Mouse (Mus musculus) MEL (cell line): ENCODE results near the gene Riox2. TPM values are rescaled to one million over a fixed set of nuclear protein-coding genes. Genes with fewer than 3 reads are reported as not detected.
"Not testable (repeated sequence)": the region's sequence is repeated elsewhere in the genome, so short reads cannot be mapped to it uniquely, and the experiment has no call there.

Experiments
- DNase-seq: peaks from one replicate; pipeline ENCODE4 v3.0.0; 2011; ENCODE audit warnings: low read depth, low spot score
- H3K27ac ChIP-seq: 2 replicates; pipeline ENCODE4 v1.5.1; 2012; ENCODE audit warnings: low read depth, mild to moderate bottlenecking, control low read depth, low read length, moderate library complexity; ENCODE audit not compliant: control insufficient read depth
- H3K27me3 ChIP-seq, 2 experiments: fragments of 150-350 bp in 1 of 2; sonication (generic) in 1 of 2; 2 replicates each; pipeline ENCODE4 v1.6.1; 2012; ENCODE audit warnings: low read length in 2 of 2, mild to moderate bottlenecking in 2 of 2, improper control_type of control experiment in 1 of 2, moderate library complexity in 1 of 2; ENCODE audit not compliant: insufficient read depth in 2 of 2, control insufficient read depth in 1 of 2
- H3K36me3 ChIP-seq, 2 experiments: 2 replicates each; pipeline ENCODE4 v1.6.1; 2012 to 2014; ENCODE audit warnings: low read length in 2 of 2, improper control_type of control experiment in 1 of 2, inconsistent platforms in 1 of 2, mild to moderate bottlenecking in 1 of 2; ENCODE audit not compliant: insufficient read depth in 2 of 2, control insufficient read depth in 1 of 2
- H3K4me1 ChIP-seq, 2 experiments: fragments of 150-350 bp in 1 of 2; sonication (generic) in 1 of 2; 2 replicates each; pipeline ENCODE4 v1.6.1; 2012; ENCODE audit warnings: low read length in 2 of 2, improper control_type of control experiment in 1 of 2, mild to moderate bottlenecking in 1 of 2; ENCODE audit not compliant: insufficient read depth in 2 of 2, control insufficient read depth in 1 of 2
- H3K4me3 ChIP-seq, 2 experiments: fragments of 150-350 bp in 1 of 2; sonication (generic) in 1 of 2; 2 replicates each; pipeline ENCODE4 v1.5.1; 2012; ENCODE audit warnings: low read depth in 2 of 2, low read length in 2 of 2, mild to moderate bottlenecking in 2 of 2, moderate library complexity in 2 of 2, control low read depth in 1 of 2, improper control_type of control experiment in 1 of 2; ENCODE audit not compliant: control insufficient read depth in 1 of 2, insufficient read depth in 1 of 2
- H3K79me2 ChIP-seq: 2 replicates; pipeline ENCODE4 v1.6.1; 2012; ENCODE audit warnings: mild to moderate bottlenecking, low read length, moderate library complexity; ENCODE audit not compliant: control insufficient read depth, poor library complexity, insufficient read depth
- H3K9ac ChIP-seq: 2 replicates; pipeline ENCODE4 v1.6.1; 2012; ENCODE audit warnings: low read depth, mild to moderate bottlenecking, control low read depth, low read length, moderate library complexity; ENCODE audit not compliant: control insufficient read depth, poor library complexity, severe bottlenecking
- H3K9me3 ChIP-seq: fragments of 150-350 bp; sonication (generic); replicated peaks from 2 replicates; pipeline ENCODE4 v1.6.1; 2012; ENCODE audit warnings: mild to moderate bottlenecking, low read length, improper control_type of control experiment, moderate library complexity; ENCODE audit not compliant: insufficient read depth
- CHD1 ChIP-seq: IDR thresholded peaks from 2 replicates; pipeline ENCODE4 v1.6.1; 2012; ENCODE audit warnings: low read depth, mild to moderate bottlenecking, inconsistent platforms, low read length, improper control_type of control experiment
- CHD2 ChIP-seq: IDR thresholded peaks from 2 replicates; pipeline ENCODE4 v1.6.1; 2011; ENCODE audit warnings: low read length, improper control_type of control experiment
- CTCF ChIP-seq, 3 experiments: IDR thresholded peaks in 2 of 3; conservative IDR thresholded peaks in 1 of 3; 2 replicates each; pipeline ENCODE4 v1.5.1; 2011 to 2012; ENCODE audit warnings: low read length in 3 of 3, low read depth in 2 of 3, mild to moderate bottlenecking in 2 of 3, improper control_type of control experiment in 1 of 3, inconsistent platforms in 1 of 3, mixed read lengths in 1 of 3, moderate library complexity in 1 of 3; ENCODE audit not compliant: control insufficient read depth in 1 of 3, insufficient read depth in 1 of 3, poor library complexity in 1 of 3, severe bottlenecking in 1 of 3
- E2F4 ChIP-seq: IDR thresholded peaks from 2 replicates; pipeline ENCODE4 v1.6.1; 2011; ENCODE audit warnings: low read depth, low read length, improper control_type of control experiment, borderline replicate concordance
- ELF1 ChIP-seq: IDR thresholded peaks from 2 replicates; pipeline ENCODE4 v1.6.1; 2014; ENCODE audit warnings: low read depth, mild to moderate bottlenecking, inconsistent platforms, low read length, improper control_type of control experiment, moderate library complexity
- EP300 ChIP-seq, 2 experiments: IDR thresholded peaks; 2 replicates each; pipeline ENCODE4 v1.6.1; 2011; ENCODE audit warnings: improper control_type of control experiment in 2 of 2, low read length in 2 of 2, low read depth in 1 of 2, mild to moderate bottlenecking in 1 of 2
- GABPA ChIP-seq: IDR thresholded peaks from 2 replicates; pipeline ENCODE4 v1.6.1; 2012; ENCODE audit warnings: low read depth, mild to moderate bottlenecking, inconsistent platforms, low read length, improper control_type of control experiment, moderate library complexity
- GATA1 ChIP-seq: IDR thresholded peaks from 2 replicates; pipeline ENCODE4 v1.6.1; 2011; ENCODE audit warnings: low read depth, low read length, improper control_type of control experiment
- HCFC1 ChIP-seq: IDR thresholded peaks from 2 replicates; pipeline ENCODE4 v1.6.1; 2012; ENCODE audit warnings: low read depth, mild to moderate bottlenecking, inconsistent platforms, low read length, improper control_type of control experiment, moderate library complexity
- JUND ChIP-seq: IDR thresholded peaks from 2 replicates; pipeline ENCODE4 v1.6.1; 2011; ENCODE audit warnings: low read depth, mild to moderate bottlenecking, improper control_type of control experiment, low read length
- MAFK ChIP-seq: IDR thresholded peaks from 2 replicates; pipeline ENCODE4 v1.6.1; 2011; ENCODE audit warnings: low read depth, mild to moderate bottlenecking, low read length, improper control_type of control experiment, borderline replicate concordance
- MAZ ChIP-seq: IDR thresholded peaks from 2 replicates; pipeline ENCODE4 v1.6.1; 2012; ENCODE audit warnings: low read depth, mild to moderate bottlenecking, inconsistent platforms, low read length, improper control_type of control experiment
- MEF2A ChIP-seq: IDR thresholded peaks from 2 replicates; pipeline ENCODE4 v1.6.1; 2014; ENCODE audit warnings: low read depth, mild to moderate bottlenecking, inconsistent platforms, low read length, improper control_type of control experiment; ENCODE audit not compliant: poor library complexity, insufficient replicate concordance, severe bottlenecking; ENCODE audit errors: extremely low read depth
- MYB ChIP-seq: IDR thresholded peaks from 2 replicates; pipeline ENCODE4 v1.6.1; 2011; ENCODE audit warnings: mild to moderate bottlenecking, low read depth, low read length, improper control_type of control experiment
- MYC ChIP-seq: IDR thresholded peaks from 2 replicates; pipeline ENCODE4 v1.6.1; 2011; ENCODE audit warnings: low read depth, mild to moderate bottlenecking, low read length, improper control_type of control experiment, moderate library complexity
- POLR2A ChIP-seq, 2 experiments: IDR thresholded peaks; 2 replicates each; pipeline ENCODE4 v1.6.1; 2011 to 2012; ENCODE audit warnings: low read length in 2 of 2, mild to moderate bottlenecking in 2 of 2, control low read depth in 1 of 2, improper control_type of control experiment in 1 of 2, low read depth in 1 of 2, moderate library complexity in 1 of 2; ENCODE audit not compliant: control insufficient read depth in 1 of 2, insufficient read depth in 1 of 2, poor library complexity in 1 of 2
- RAD21 ChIP-seq: IDR thresholded peaks from 2 replicates; pipeline ENCODE4 v1.6.1; 2011; ENCODE audit warnings: mild to moderate bottlenecking, low read depth, low read length, improper control_type of control experiment
- RCOR1 ChIP-seq: IDR thresholded peaks from 2 replicates; pipeline ENCODE4 v1.6.1; 2012; ENCODE audit warnings: low read depth, mild to moderate bottlenecking, inconsistent platforms, low read length, improper control_type of control experiment
- TCF12 ChIP-seq: IDR thresholded peaks from 2 replicates; pipeline ENCODE4 v1.6.1; 2014; ENCODE audit warnings: low read depth, mild to moderate bottlenecking, inconsistent platforms, low read length, improper control_type of control experiment, moderate library complexity
- UBTF ChIP-seq: IDR thresholded peaks from 2 replicates; pipeline ENCODE4 v1.6.1; 2012; ENCODE audit warnings: low read depth, mild to moderate bottlenecking, inconsistent platforms, low read length, improper control_type of control experiment, moderate library complexity, borderline replicate concordance; ENCODE audit not compliant: insufficient read depth
- USF1 ChIP-seq: IDR thresholded peaks from 2 replicates; pipeline ENCODE4 v1.6.1; 2014; ENCODE audit warnings: low read depth, mild to moderate bottlenecking, inconsistent platforms, low read length, improper control_type of control experiment, moderate library complexity
- ZC3H11A ChIP-seq: IDR thresholded peaks from 2 replicates; pipeline ENCODE4 v1.6.1; 2012; ENCODE audit warnings: low read depth, mild to moderate bottlenecking, inconsistent platforms, low read length, improper control_type of control experiment
- ZNF384 ChIP-seq: IDR thresholded peaks from 2 replicates; pipeline ENCODE4 v1.6.1; 2012; ENCODE audit warnings: low read depth, mild to moderate bottlenecking, inconsistent platforms, low read length, improper control_type of control experiment
- polyA plus RNA-seq, 2 experiments: library from polyadenylated mRNA; stranded (reverse) in 1 of 2; unstranded in 1 of 2; fragments of >175 nt in 1 of 2; fragments of >200 nt in 1 of 2; gene quantifications; 2 replicates each; pipeline versions ENCODE4 v1.2.1 to v1.2.4; 2012; ENCODE audit warnings: low replicate concordance in 2 of 2, low read depth in 1 of 2; ENCODE audit not compliant: insufficient read length in 2 of 2, insufficient read depth in 1 of 2, missing spikeins in 1 of 2
- total RNA-seq: library from RNA; depleted of rRNA; stranded (reverse); fragments of 300-350 nt; gene quantifications from 2 replicates; pipeline ENCODE4 v1.2.3, GENCODE M21; 2012

Gene Riox2
- total and polyA plus RNA-seq, 3 experiments, result 23.4 to 25.8 TPM; not detected in 1

DNA sequence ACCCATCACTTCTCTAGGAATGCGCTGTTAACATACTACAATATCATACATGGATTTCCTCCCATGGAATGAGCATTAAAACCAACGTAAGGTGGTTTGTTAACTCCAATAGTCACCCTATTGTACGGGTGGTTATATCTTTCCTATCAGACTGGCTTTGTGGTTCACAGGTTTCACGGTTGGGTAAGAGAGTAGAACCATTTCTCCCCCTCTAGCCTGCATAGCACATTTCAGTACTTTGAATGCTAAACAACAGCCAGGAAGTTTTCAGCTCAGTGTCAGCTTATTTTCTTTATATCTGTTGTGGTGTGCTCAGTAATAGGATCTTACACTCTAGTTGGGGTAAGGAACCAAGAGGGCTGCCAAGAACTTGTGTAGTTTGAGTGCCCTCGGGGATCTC lies 19.8 kb upstream of the Riox2 start:
- no peak for DNase-seq
- H3K4me1 ChIP-seq, result no peaks in the 10 kb centered on the region
- H3K9ac ChIP-seq, result no peak overlapping the region
- H3K27me3 ChIP-seq, result no peaks in the 10 kb centered on the region
- H3K36me3 ChIP-seq, result no peaks in the 10 kb centered on the region
- TF ChIP-seq USF1 (no peak), JUND (no peak), POLR2A (IDR thresholded peaks at IDR 0.05; ENCODE audit: control insufficient read depth in 1 of 2, insufficient read depth in 1 of 2, low read depth in 1 of 2, low read length in 2 of 2, poor library complexity in 1 of 2) (no peak), E2F4 (no peak), ELF1 (no peak), CHD1 (no peak), ZNF384 (no peak), HCFC1 (no peak), MYB (no peak), MAZ (no peak), CHD2 (no peak), MEF2A (no peak), MAFK (no peak), ZC3H11A (no peak), CTCF (IDR thresholded peaks at IDR 0.05 in 2 of 3, conservative IDR thresholded peaks at IDR 0.05 in 1 of 3; ENCODE audit: control insufficient read depth in 1 of 3, insufficient read depth in 1 of 3, low read depth in 2 of 3, low read length in 3 of 3, poor library complexity in 1 of 3, severe bottlenecking in 1 of 3) (no peak)
- H3K79me2 ChIP-seq, result no peaks in the 10 kb centered on the region
- H3K4me3 ChIP-seq, result no peak overlapping the region
- no peaks in the 10 kb centered on the region for H3K9me3 ChIP-seq
- no peak overlapping the region for H3K27ac ChIP-seq

DNA sequence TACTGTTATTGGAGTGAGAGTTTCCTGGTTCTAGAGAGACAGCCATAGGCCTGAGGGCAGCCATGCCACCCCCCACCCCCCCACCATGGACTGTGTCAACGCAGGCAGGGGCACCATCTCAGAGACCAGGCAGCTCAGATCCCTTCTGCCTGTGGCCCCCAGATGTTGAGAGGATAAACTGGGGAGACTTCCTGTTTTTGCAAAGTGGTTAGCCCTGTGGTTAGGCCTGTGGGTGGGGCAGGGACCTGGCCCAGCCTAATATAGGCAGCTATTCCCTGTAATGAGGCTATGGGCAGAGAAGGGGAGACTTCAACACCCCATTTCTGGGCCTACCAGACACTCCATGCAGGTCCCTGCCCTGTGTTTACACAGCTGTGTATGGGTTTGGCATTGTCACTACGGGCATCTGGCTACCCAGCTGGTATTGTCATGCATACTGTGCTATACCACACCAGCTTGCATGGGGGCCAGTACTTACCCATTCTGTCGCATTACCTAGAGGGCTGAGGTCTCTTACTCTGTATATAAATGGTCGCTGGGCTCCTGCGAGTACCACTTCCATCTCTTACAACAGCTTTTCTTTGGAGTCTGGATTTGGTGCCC lies 12.2 kb upstream of the Riox2 start:
- not testable (repeated sequence) for H3K36me3 ChIP-seq, H3K27ac ChIP-seq, H3K9ac ChIP-seq, H3K4me1 ChIP-seq, DNase-seq, H3K27me3 ChIP-seq, H3K79me2 ChIP-seq, H3K9me3 ChIP-seq, H3K4me3 ChIP-seq

DNA sequence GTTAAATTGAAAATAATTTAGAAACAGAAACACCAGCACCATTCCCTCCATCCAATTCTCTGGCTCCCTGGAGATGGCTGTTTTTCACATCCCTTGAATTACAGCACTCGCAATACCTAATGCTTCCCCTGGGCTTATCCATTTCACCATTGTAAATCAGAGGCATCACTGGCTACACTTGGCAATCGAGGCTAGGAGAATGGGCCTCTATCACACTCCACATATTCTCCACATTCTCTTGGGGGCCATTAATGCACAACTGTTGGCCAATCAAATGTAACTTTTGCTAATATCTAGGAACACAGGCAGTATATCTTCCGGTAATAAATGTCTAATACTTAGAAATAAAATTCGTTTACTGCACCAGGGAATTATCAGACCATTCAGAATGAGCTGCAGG lies 8.0 kb upstream of the Riox2 start:
- TF ChIP-seq GABPA (no peak), MYC (no peak), CTCF (IDR thresholded peaks at IDR 0.05 in 2 of 3, conservative IDR thresholded peaks at IDR 0.05 in 1 of 3; ENCODE audit: control insufficient read depth in 1 of 3, insufficient read depth in 1 of 3, low read depth in 2 of 3, low read length in 3 of 3, poor library complexity in 1 of 3, severe bottlenecking in 1 of 3) (no peak), RAD21 (no peak), MEF2A (no peak), EP300 (IDR thresholded peaks at IDR 0.05; ENCODE audit: low read depth in 1 of 2, low read length in 2 of 2) (no peak), TCF12 (no peak), GATA1 (no peak), RCOR1 (no peak), ZNF384 (no peak), UBTF (no peak)
- TF ChIP-seq, all 39 proteins: peak for 0
- Histone ChIP-seq H3K27me3 (no peaks in the 10 kb centered on the region; a peak in 1 of 4 replicates), H3K27ac (no peak overlapping the region), H3K4me1 (no peaks in the 10 kb centered on the region), H3K9ac (no peak overlapping the region), H3K9me3 (no peaks in the 10 kb centered on the region), H3K36me3 (no peaks in the 10 kb centered on the region), H3K79me2 (no peaks in the 10 kb centered on the region), H3K4me3 (no peak overlapping the region)
- no peak for DNase-seq
